ENCODE assay signal across 22 mouse cellular contexts in the genomic region with DNA sequence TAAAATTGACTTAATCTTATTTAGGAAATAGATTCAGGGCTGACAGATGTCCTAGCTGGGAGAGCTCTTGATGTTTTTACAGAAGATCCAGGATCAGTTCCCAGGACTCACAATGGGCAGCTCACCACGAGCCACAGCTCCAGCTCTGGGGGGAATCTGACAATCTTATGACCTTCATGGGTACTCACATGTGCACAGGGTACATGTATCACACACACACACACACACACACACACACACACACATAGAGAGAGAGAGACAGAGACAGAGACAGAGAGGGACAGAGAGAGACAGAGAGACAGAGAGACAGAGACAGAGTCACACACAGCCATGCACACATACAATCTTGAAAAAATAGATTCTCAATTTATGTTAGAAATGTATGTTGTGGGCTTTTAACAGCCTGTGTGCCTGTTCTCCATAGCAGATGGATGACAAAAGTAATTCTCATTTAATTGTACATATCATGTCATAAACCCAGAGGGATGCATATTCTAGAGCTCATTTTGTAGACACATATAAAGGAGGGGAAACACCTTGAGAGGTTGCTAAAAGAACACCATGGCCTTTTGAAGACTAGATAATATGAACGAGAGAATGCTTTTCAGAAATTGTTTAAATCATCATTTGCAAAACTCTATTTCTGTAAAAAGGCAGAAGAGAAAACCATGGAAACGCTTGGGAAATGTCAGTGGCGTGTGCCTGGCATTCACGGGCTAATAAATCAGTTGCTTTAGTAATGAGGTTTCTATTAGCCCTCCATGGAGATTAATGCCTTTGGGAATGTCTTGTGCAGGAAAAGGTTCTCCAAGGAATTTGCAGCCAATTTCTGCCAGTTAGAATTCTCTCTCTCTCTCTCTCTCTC.
A peak's percentile ranks its signal among the peaks of the same experiment; 100 is the strongest.
DNase-seq lines count a peak whose midpoint lies in the region; ATAC-seq lines count a peak whose summit lies in the region.
"Had no signal": no experiment of that assay in that cellular context is flagged by ENCODE, and none has a peak within 500 bp of the region (broad histone marks: within the 10 kb centered on the region; RNA-seq: fewer than 3 reads in every experiment).

No protein-coding gene starts in this region.

- DNase-seq in embryo, embryonic 11 days, result peak; percentile 18
- no peak for DNase-seq in embryo, embryonic 10.5 days (ENCODE audit: low spot score)
- no peak for DNase-seq in hindbrain, embryonic 10.5 days (ENCODE audit: low spot score)
- DNase-seq in brain, embryonic 18.5 days (ENCODE audit: low read depth, low spot score), result peak; percentile 12
- DNase-seq in left cerebral cortex, postnatal 10 days (ENCODE audit: extremely low spot score in 1 of 2, low spot score in 2 of 2), result no peak
- DNase-seq in cerebellum, adult 18-20 months, result no peak
- DNase-seq: adrenal gland, adult 8-10 months; cerebellum, adult 11 months; cerebellum, postnatal 14 days; gastrocnemius, adult 2 months; kidney, adult 8-10 months; kidney, postnatal 14 days; lung, adult 18-20 months; lung, postnatal 14 days had no signal

- no peak overlapping the region for H3K4me2 ChIP-seq in hindbrain, embryonic 15.5 days
- H3K4me2 ChIP-seq in neural tube, embryonic 13.5 days, result no peak overlapping the region
- H3K4me2 ChIP-seq: embryonic facial prominence, embryonic 15.5 days; liver, embryonic 11.5 days had no signal

- H3K4me3 ChIP-seq in hindbrain, embryonic 15.5 days, result no peak overlapping the region
- H3K4me3 ChIP-seq in hindbrain, embryonic 10.5 days, result no peak overlapping the region
- H3K4me3 ChIP-seq in neural tube, embryonic 13.5 days, result no peak overlapping the region
- H3K4me3 ChIP-seq: embryonic facial prominence, embryonic 15.5 days; gastrocnemius, adult 2 months; heart, embryonic 10.5 days; megakaryocyte, embryonic 14.5 days; myocyte had no signal

- intact Hi-C loops in left cerebral cortex, postnatal 10 days (cut with DNase I), result no loop called here

- WGBS in hindbrain, embryonic 15.5 days, result 41% methylated on average over 5 of the region's 5 CpGs
- 81% methylated on average over 5 of the region's 5 CpGs for WGBS in hindbrain, embryonic 10.5 days
- 39% methylated on average over 5 of the region's 5 CpGs for WGBS in neural tube, embryonic 13.5 days

- no peak overlapping the region for H3K27ac ChIP-seq in hindbrain, embryonic 15.5 days (replicated peaks)
- H3K27ac ChIP-seq in hindbrain, embryonic 10.5 days, result no peak overlapping the region
- no peak overlapping the region; the same call in 1 of the 2 replicates for H3K27ac ChIP-seq in neural tube, embryonic 13.5 days (replicated peaks)
- H3K27ac ChIP-seq: embryonic facial prominence, embryonic 15.5 days; gastrocnemius, adult 2 months; heart, embryonic 10.5 days had no signal

- H3K4me1 ChIP-seq in hindbrain, embryonic 15.5 days (replicated peaks), result 0 out of 2 replicates have a peak, but pooled peaks cover 9% of the 10 kb centered on the region
- no peaks in the 10 kb centered on the region for H3K4me1 ChIP-seq in hindbrain, embryonic 10.5 days (replicated peaks)
- H3K4me1 ChIP-seq in neural tube, embryonic 13.5 days (replicated peaks), result peaks cover 11% of the 10 kb centered on the region
- H3K4me1 ChIP-seq: embryonic facial prominence, embryonic 15.5 days; heart, embryonic 10.5 days; megakaryocyte, embryonic 14.5 days had no signal

- H3K36me3 ChIP-seq in hindbrain, embryonic 15.5 days, result no peaks in the 10 kb centered on the region
- H3K36me3 ChIP-seq in hindbrain, embryonic 10.5 days, result no peaks in the 10 kb centered on the region
- H3K36me3 ChIP-seq in neural tube, embryonic 13.5 days, result no peaks in the 10 kb centered on the region
- H3K36me3 ChIP-seq: embryonic facial prominence, embryonic 15.5 days; heart, embryonic 10.5 days had no signal

- no peaks in the 10 kb centered on the region for H3K9me3 ChIP-seq in hindbrain, embryonic 15.5 days
- H3K9me3 ChIP-seq in hindbrain, embryonic 10.5 days, result no peaks in the 10 kb centered on the region
- no peaks in the 10 kb centered on the region for H3K9me3 ChIP-seq in neural tube, embryonic 13.5 days
- H3K9me3 ChIP-seq: embryonic facial prominence, embryonic 15.5 days; heart, embryonic 10.5 days; megakaryocyte, embryonic 14.5 days had no signal

- no peaks in the 10 kb centered on the region for H3K27me3 ChIP-seq in hindbrain, embryonic 15.5 days
- H3K27me3 ChIP-seq in hindbrain, embryonic 10.5 days (ENCODE audit: insufficient read depth, poor library complexity, severe bottlenecking), result no peaks in the 10 kb centered on the region
- no peaks in the 10 kb centered on the region for H3K27me3 ChIP-seq in neural tube, embryonic 13.5 days
- H3K27me3 ChIP-seq: embryonic facial prominence, embryonic 15.5 days; megakaryocyte, embryonic 14.5 days had no signal

- H3K9ac ChIP-seq in hindbrain, embryonic 15.5 days, result no peak overlapping the region
- no peak overlapping the region for H3K9ac ChIP-seq in neural tube, embryonic 13.5 days
- H3K9ac ChIP-seq: embryonic facial prominence, embryonic 15.5 days had no signal

- peak; percentile 30; the same call in 1 of the 2 replicates for ATAC-seq in hindbrain, embryonic 15.5 days (ENCODE audit: low FRiP score, low read depth)
- 0 out of 2 replicates have a peak, but pooled peaks have one; percentile 23 for ATAC-seq in neural tube, embryonic 13.5 days (ENCODE audit: low read depth)
- ATAC-seq: inflammation-experienced regulatory T-cells, adult 6 months had no signal

Comparison
In these comparisons a context has a peak if more than half of its experiments do, and no peak if none do; other contexts are left out.
1. DNase-seq: peak in embryo, embryonic 11 days (single experiment) and brain, embryonic 18.5 days (single experiment); none in embryo, embryonic 10.5 days (single experiment), hindbrain, embryonic 10.5 days (single experiment), left cerebral cortex, postnatal 10 days (0 of 2) and cerebellum, adult 18-20 months (0 of 2).